Mouse (Mus musculus): ENCODE measurements around the gene Cc2d2a.

The Cc2d2a gene

DNA sequence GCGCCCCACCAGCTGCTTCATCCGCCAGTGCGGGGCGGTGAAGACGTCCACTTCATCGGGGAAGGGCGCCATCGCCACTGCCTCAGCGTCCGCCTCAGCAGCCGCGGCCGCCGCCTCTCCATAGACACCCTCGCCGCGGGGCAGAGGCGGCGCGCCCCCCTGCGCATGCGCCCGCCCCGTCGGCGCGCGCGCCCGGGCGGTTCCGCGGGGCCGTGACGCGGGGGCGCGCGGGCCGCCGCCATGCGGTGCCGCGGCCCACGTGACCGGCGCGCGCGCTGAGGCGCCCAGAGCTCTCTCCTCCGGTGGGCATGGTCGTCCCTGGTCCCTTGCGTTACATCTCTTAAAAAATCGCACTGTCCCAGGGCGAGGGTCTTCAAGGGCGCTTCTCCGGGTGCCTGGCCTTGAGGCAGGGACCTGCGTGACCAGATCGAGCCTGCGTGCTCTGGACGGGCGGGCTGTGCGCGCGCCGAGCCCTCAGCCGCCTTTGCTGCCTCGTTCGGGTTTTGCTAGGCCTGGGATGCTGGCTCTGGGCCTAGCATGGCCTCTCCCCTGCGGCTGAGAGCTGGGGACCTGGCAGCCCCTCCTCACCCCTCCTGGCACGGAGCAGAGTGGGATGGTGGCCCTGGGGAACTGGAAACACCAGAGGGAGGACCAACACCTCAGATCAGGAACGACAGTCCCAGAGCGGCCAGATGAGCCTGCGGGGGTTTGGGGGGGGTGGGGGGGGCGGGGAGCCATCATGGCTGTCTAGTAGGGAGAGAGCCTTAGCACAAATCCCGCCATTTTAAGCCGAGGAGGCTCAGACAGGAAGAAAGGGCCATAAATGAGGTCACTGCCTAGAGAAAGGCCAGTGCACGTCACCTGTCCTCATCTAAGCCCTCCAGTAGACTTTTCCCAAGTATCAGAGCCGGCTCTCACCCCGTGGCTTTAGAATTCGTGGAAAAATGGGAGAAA lies 120.1 kb downstream of the Cc2d2a start:
- H3K9me3 ChIP-seq (ENCODE audit: low read length) = no peaks in the 10 kb centered on the region
- H3K4me1 ChIP-seq (replicated peaks; ENCODE audit: low read depth, low read length) = peaks cover 28% of the 10 kb centered on the region
- peaks cover 10% of the 10 kb centered on the region for H3K36me3 ChIP-seq (ENCODE audit: insufficient read depth, low read length)
- TF ChIP-seq CTCF (conservative IDR thresholded peaks at IDR 0.05; ENCODE audit: low read length) = no peak
- no peak for TF ChIP-seq NANOG (IDR thresholded peaks at IDR 0.05; ENCODE audit: borderline replicate concordance, low read length)
- TF ChIP-seq POU5F1 (IDR thresholded peaks at IDR 0.05; ENCODE audit: borderline replicate concordance, low read length) = no peak
- H3K27me3 ChIP-seq (ENCODE audit: insufficient read depth, low read length) = no peaks in the 10 kb centered on the region
- peak overlapping the region; percentile 91 for H3K4me3 ChIP-seq (replicated peaks; ENCODE audit: low read length)

DNA sequence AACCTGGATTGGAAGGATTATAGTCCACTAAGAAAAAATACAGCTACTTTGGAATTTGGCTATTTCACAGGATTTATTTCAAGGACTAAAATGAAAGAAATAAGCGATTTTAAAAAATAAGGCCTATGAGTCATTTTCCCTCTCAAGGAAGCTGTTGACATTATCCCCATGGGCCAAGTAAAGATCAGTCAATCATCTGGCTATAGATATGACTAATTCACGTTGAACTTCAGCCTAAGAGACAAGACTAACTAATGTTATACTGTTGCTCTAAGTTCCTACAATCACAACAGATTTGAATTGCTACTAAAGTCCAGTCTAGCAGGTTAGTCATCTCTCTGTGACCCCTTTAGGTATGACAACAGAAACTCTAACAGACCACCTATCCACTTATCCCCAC lies 121.8 kb downstream of the Cc2d2a start:
- Histone ChIP-seq H3K4me3 (replicated peaks; ENCODE audit: low read length) (no peak overlapping the region), H3K27me3 (ENCODE audit: insufficient read depth, low read length) (no peaks in the 10 kb centered on the region), H3K36me3 (ENCODE audit: insufficient read depth, low read length) (0 out of 2 replicates have a peak, but pooled peaks cover 4% of the 10 kb centered on the region), H3K4me1 (replicated peaks; ENCODE audit: low read depth, low read length) (peaks cover 25% of the 10 kb centered on the region), H3K9me3 (ENCODE audit: low read length) (peaks cover 4% of the 10 kb centered on the region; the same call in 1 of the 2 replicates)
- TF ChIP-seq POU5F1 (IDR thresholded peaks at IDR 0.05; ENCODE audit: borderline replicate concordance, low read length) (no peak), NANOG (IDR thresholded peaks at IDR 0.05; ENCODE audit: borderline replicate concordance, low read length) (no peak), CTCF (conservative IDR thresholded peaks at IDR 0.05; ENCODE audit: low read length) (no peak)

DNA sequence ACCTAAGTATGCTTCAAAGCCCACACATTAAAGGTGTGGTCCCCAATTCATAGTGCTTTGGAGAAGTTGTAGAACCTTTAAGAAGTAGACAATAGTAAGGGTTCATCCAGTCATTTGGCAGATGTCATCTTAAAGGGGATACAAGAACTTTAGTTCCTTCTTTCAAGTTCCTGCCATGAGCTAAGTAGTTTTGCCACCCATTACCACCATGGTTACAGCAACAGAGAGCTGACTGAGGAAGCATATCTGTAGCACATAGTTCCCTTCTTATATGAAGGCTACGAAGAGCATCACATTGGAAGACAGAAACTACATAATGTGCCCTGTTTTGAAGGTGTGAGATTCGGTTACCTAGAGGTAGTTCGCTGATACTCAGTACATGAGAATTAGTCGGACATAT lies 124.5 kb downstream of the Cc2d2a start:
- H3K36me3 ChIP-seq (ENCODE audit: insufficient read depth, low read length) = no peaks in the 10 kb centered on the region
- TF ChIP-seq POU5F1 (IDR thresholded peaks at IDR 0.05; ENCODE audit: borderline replicate concordance, low read length) = no peak
- TF ChIP-seq CTCF (conservative IDR thresholded peaks at IDR 0.05; ENCODE audit: low read length) = no peak
- TF ChIP-seq NANOG (IDR thresholded peaks at IDR 0.05; ENCODE audit: borderline replicate concordance, low read length) = no peak
- H3K4me3 ChIP-seq (replicated peaks; ENCODE audit: low read length) = no peak overlapping the region
- peaks cover 4% of the 10 kb centered on the region; the same call in 1 of the 2 replicates for H3K9me3 ChIP-seq (ENCODE audit: low read length)
- H3K27me3 ChIP-seq (ENCODE audit: insufficient read depth, low read length) = no peaks in the 10 kb centered on the region
- H3K4me1 ChIP-seq (replicated peaks; ENCODE audit: low read depth, low read length) = peaks cover 8% of the 10 kb centered on the region

DNA sequence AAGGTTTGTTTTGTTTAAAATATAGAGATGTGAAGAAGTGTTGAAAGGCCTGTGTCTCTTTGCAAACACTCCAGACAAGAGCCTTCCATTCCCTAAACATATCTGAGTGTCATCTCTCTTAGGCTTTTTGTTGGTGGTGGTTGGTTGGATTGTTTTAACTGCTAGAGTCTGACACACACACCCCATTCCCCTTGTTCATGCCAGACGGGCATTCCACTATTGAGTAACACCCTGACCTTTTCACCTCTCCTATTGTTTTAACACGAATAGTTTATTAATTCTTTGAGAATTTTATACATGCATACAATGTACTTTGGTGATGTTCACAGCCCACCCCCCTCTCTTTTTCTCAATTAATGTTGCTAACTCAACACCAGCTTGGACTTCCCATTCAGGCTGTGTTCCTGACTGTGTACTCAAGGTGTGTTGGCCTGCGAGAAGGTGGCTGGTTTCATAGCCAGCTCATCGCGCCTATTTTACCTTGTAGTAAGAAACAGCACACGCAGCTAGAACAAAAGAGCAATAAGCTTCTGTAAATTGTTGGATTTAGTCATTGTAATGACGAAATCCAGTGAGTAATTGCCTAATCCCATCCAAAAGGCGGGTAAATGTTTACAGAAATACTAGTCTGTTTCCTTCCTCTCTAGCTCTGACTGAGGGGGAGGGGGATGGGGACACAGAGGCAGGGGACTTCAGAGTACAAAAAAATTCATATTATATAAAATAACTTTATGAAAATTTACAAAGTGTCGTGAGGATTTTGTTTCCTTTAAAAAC lies 126.0 kb downstream of the Cc2d2a start:
- H3K9me3 ChIP-seq (ENCODE audit: low read length) = peaks cover 4% of the 10 kb centered on the region; the same call in 1 of the 2 replicates
- TF ChIP-seq NANOG (IDR thresholded peaks at IDR 0.05; ENCODE audit: borderline replicate concordance, low read length) (no peak), CTCF (conservative IDR thresholded peaks at IDR 0.05; ENCODE audit: low read length) (no peak), POU5F1 (IDR thresholded peaks at IDR 0.05; ENCODE audit: borderline replicate concordance, low read length) (no peak)
- no peak overlapping the region for H3K4me3 ChIP-seq (replicated peaks; ENCODE audit: low read length)
- no peaks in the 10 kb centered on the region for H3K27me3 ChIP-seq (ENCODE audit: insufficient read depth, low read length)
- H3K36me3 ChIP-seq (ENCODE audit: insufficient read depth, low read length) = no peaks in the 10 kb centered on the region
- H3K4me1 ChIP-seq (replicated peaks; ENCODE audit: low read depth, low read length) = peaks cover 2% of the 10 kb centered on the region; the same call in 1 of the 2 replicates
